Mouse (Mus musculus) spleen, postnatal 10 days (tissue): ENCODE data around the gene Tma16.
A peak's percentile ranks its signal among the peaks of the same experiment; 100 is the strongest.

Source experiments
- DNase-seq, 2 experiments: peaks; one replicate each; pipeline ENCODE4 v3.0.0; 2021 to 2022; ENCODE audit warnings: low spot score in 2 of 2

Gene Tma16

GRCm38 (mm10) chr8:66486084-66486763 is at the start of gene Tma16:
TSS of gene Tma16 (minus strand) at chr8:66486530.
- DNase-seq: peak; percentile 62 to 72

- no peak for DNase-seq
These were observed 34.2 kb upstream of the Tma16 start for GRCm38 (mm10) chr8:66520576-66520975.

GRCm38 (mm10) chr8:66519149-66519548 is 32.8 kb upstream of the Tma16 start:
- no peak for DNase-seq

GRCm38 (mm10) chr8:66511537-66511936 is 25.2 kb upstream of the Tma16 start, which contains the start of gene Tktl2:
TSS of gene Tktl2 (plus strand) at chr8:66511756.
- no peak for DNase-seq

- DNase-seq: no peak
These were observed 17.1 kb upstream of the Tma16 start for GRCm38 (mm10) chr8:66503381-66503780.

GRCm38 (mm10) chr8:66496998-66497577 is 10.8 kb upstream of the Tma16 start:
- peak in 1 of 2 experiments; percentile 30 for DNase-seq

- DNase-seq: peak; percentile 37 to 82
These were observed 9.4 kb upstream of the Tma16 start for GRCm38 (mm10) chr8:66495726-66496125.

- DNase-seq: no peak
These were observed 8.2 kb upstream of the Tma16 start for GRCm38 (mm10) chr8:66494496-66494895.

GRCm38 (mm10) chr8:66490624-66491023 is 4.3 kb upstream of the Tma16 start:
- DNase-seq: no peak

GRCm38 (mm10) chr8:66488556-66488955 is 2.2 kb upstream of the Tma16 start:
- DNase-seq: no peak

GRCm38 (mm10) chr8:66476880-66477279 is 9.4 kb downstream of the Tma16 start:
- DNase-seq: no peak

GRCm38 (mm10) chr8:66469821-66470220 is 16.5 kb downstream of the Tma16 start:
- no peak for DNase-seq

- DNase-seq: no peak
These were observed 29.3 kb downstream of the Tma16 start for GRCm38 (mm10) chr8:66457057-66457456.

GRCm38 (mm10) chr8:66450691-66451090 is 35.6 kb downstream of the Tma16 start:
- peak in 1 of 2 experiments; percentile 43 for DNase-seq

GRCm38 (mm10) chr8:66445351-66445750 is 41.0 kb downstream of the Tma16 start:
- no peak for DNase-seq

- no peak for DNase-seq
These were observed 42.2 kb downstream of the Tma16 start for GRCm38 (mm10) chr8:66444141-66444540.

GRCm38 (mm10) chr8:66442778-66443177 is 43.6 kb downstream of the Tma16 start:
- peak in 1 of 2 experiments; percentile 22 for DNase-seq

- no peak for DNase-seq
These were observed 45.2 kb downstream of the Tma16 start for GRCm38 (mm10) chr8:66441123-66441522.

- DNase-seq: no peak
These were observed 47.9 kb downstream of the Tma16 start for GRCm38 (mm10) chr8:66438468-66438867.

- no peak for DNase-seq
These were observed 48.4 kb downstream of the Tma16 start for GRCm38 (mm10) chr8:66437929-66438328.

- no peak for DNase-seq
These were observed 49.5 kb downstream of the Tma16 start for GRCm38 (mm10) chr8:66436804-66437203.

- no peak for DNase-seq
These were observed 52.8 kb downstream of the Tma16 start for GRCm38 (mm10) chr8:66433577-66433976.

- no peak for DNase-seq
These were observed 55.7 kb downstream of the Tma16 start for GRCm38 (mm10) chr8:66430639-66431038.
